Mouse (Mus musculus) right cerebral cortex, postnatal 14 days (tissue): ENCODE measurements around the gene Nt5dc2.
A peak's percentile ranks its signal among the peaks of the same experiment; 100 is the strongest.

Experiments
- DNase-seq: peaks from one replicate; pipeline ENCODE4 v3.0.0; 2022

Gene Nt5dc2

GRCm38 (mm10) chr14:31130236-31131220 is at the start of gene Nt5dc2:
Gene Nt5dc2, plus strand, starts transcription at chr14:31131053.
- peak; percentile 74 for DNase-seq

GRCm38 (mm10) chr14:31081147-31081546 is 49.7 kb upstream of the Nt5dc2 start:
- DNase-seq: no peak

GRCm38 (mm10) chr14:31087433-31087832 is 43.4 kb upstream of the Nt5dc2 start:
- DNase-seq: no peak

GRCm38 (mm10) chr14:31088515-31088914 is 42.3 kb upstream of the Nt5dc2 start:
- no peak for DNase-seq

- no peak for DNase-seq
Measured at GRCm38 (mm10) chr14:31089918-31090317, 40.9 kb upstream of the Nt5dc2 start.

GRCm38 (mm10) chr14:31105156-31105555 is 25.7 kb upstream of the Nt5dc2 start:
- DNase-seq: no peak

- DNase-seq: no peak
Measured at GRCm38 (mm10) chr14:31110613-31111012, 20.2 kb upstream of the Nt5dc2 start.

GRCm38 (mm10) chr14:31112187-31112586 is 18.7 kb upstream of the Nt5dc2 start:
- no peak for DNase-seq

GRCm38 (mm10) chr14:31114011-31114410 is 16.8 kb upstream of the Nt5dc2 start:
- DNase-seq: no peak

- no peak for DNase-seq
Measured at GRCm38 (mm10) chr14:31115522-31115921, 15.3 kb upstream of the Nt5dc2 start.

- DNase-seq: no peak
Measured at GRCm38 (mm10) chr14:31125106-31126075, 5.5 kb upstream of the Nt5dc2 start.

GRCm38 (mm10) chr14:31126826-31127225 is 4.0 kb upstream of the Nt5dc2 start:
- DNase-seq: no peak

GRCm38 (mm10) chr14:31128101-31128825 is 2.6 kb upstream of the Nt5dc2 start:
- DNase-seq: no peak

GRCm38 (mm10) chr14:31128826-31129219 is 2.0 kb upstream of the Nt5dc2 start, which contains the start of gene Smim4:
Gene Smim4, minus strand, starts transcription at chr14:31128956.
- DNase-seq: peak; percentile 96

GRCm38 (mm10) chr14:31129326-31130235 is 1.3 kb upstream of the Nt5dc2 start:
- DNase-seq: no peak

- DNase-seq: no peak
Measured at GRCm38 (mm10) chr14:31131272-31131821, 494 bp downstream of the Nt5dc2 start.

GRCm38 (mm10) chr14:31132031-31132430 is 1.2 kb downstream of the Nt5dc2 start:
- no peak for DNase-seq

- no peak for DNase-seq
Measured at GRCm38 (mm10) chr14:31132491-31132975, 1.7 kb downstream of the Nt5dc2 start.

GRCm38 (mm10) chr14:31133023-31133665 is 2.3 kb downstream of the Nt5dc2 start:
- DNase-seq: no peak
